Mouse (Mus musculus) cortical plate, adult 2 months (tissue): ENCODE measurements around the gene Kcna1. TPM values are rescaled to one million over a fixed set of nuclear protein-coding genes. Genes with fewer than 3 reads are reported as not detected.

Experiments
- H3K27ac ChIP-seq: fragments of 200-500 bp; 2 replicates; pipeline ENCODE4 v1.5.1; 2012; ENCODE audit warnings: low read length, control low read depth, inconsistent platforms; ENCODE audit not compliant: insufficient read depth
- H3K4me1 ChIP-seq: fragments of 200-500 bp; 2 replicates; pipeline ENCODE4 v1.6.1; 2011; ENCODE audit warnings: low read length; ENCODE audit not compliant: control insufficient read depth, insufficient read depth
- H3K4me3 ChIP-seq: fragments of 200-500 bp; 2 replicates; pipeline ENCODE4 v1.5.1; 2011; ENCODE audit warnings: mild to moderate bottlenecking, low read length, control low read depth; ENCODE audit not compliant: insufficient read depth
- CTCF ChIP-seq: fragments of 200-500 bp; IDR thresholded peaks from 2 replicates; pipeline ENCODE4 v1.5.1; 2011; ENCODE audit warnings: mild to moderate bottlenecking, control low read depth, low read length; ENCODE audit not compliant: insufficient read depth; ENCODE audit errors: extremely low read depth
- POLR2A ChIP-seq: fragments of 200-500 bp; IDR thresholded peaks from 2 replicates; pipeline ENCODE4 v1.6.1; 2011; ENCODE audit warnings: mild to moderate bottlenecking, low read length, control low read depth; ENCODE audit not compliant: insufficient read depth; ENCODE audit errors: extremely low read depth
- polyA plus RNA-seq: library from polyadenylated mRNA; depleted of rRNA; stranded (reverse); fragments of >200 nt; gene quantifications from 2 replicates; pipeline ENCODE4 v1.2.3, GENCODE M21; 2012; rRNA removed

Gene Kcna1
- polyA plus RNA-seq, 1 experiment: 30.1 TPM

DNA sequence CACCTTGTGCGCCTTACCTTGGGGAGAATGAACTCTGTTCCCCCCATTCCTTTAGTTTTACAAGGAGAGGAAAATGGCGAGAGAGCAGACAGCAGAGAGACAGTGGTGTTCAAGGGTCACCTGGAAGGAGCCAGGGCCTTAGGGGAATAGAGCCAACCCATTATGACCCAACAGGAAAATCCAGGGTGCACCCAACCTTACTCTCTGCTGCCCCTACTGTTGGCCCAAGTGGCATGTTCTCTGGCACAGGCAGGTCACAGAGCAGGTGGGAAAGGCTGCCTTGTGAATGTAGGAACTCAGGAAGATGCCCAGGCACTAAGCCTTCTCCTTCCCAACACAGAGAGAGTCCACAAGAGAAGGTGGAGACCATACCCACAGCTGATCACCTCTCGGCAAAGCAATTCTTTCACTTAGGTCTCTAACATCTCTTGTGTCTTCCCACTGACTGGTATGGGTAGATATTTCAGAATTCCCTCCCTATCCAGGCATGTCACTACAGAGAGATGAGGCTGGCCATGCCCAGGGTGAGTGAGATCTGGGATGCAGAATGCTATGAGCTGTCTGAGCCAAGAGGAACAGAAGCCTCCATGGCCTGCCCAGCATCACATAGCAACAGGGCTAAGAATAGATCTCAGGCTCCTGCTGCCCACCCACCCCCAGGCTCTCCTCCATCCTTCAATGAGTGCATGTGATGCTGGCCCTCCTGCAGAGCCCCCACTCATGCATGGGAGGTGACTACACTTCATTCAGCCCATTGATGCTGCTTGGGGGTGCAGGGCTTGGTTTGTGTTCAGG, 46.8 kb downstream of the Kcna1 start:
- H3K4me3 ChIP-seq: no peak overlapping the region
- no peak overlapping the region for H3K27ac ChIP-seq
- TF ChIP-seq POLR2A: no peak
- TF ChIP-seq CTCF: peak; percentile 24; the same call in 1 of the 2 replicates
- peaks cover 11% of the 10 kb centered on the region for H3K4me1 ChIP-seq

DNA sequence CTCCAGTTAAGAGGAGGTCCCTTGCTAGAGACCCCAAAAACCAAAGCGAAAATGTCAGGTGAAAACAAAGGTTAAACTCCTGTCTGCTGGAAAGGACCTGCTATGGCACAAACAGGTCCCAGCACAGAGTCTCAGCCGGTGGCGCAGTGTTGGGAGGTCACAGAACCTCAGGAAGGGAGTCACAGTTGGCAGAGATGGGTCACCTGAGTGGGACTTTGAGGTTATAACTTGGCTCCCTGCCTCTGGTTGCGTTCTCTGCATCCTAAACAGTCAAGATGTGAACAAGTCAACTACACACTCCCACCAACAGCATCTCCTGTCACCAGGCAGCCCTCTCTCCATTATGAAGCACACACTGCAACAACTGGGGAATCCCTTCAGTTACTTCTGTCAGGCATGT, 48.4 kb downstream of the Kcna1 start:
- Histone ChIP-seq H3K27ac (no peak overlapping the region), H3K4me3 (no peak overlapping the region), H3K4me1 (peaks cover 12% of the 10 kb centered on the region)
- TF ChIP-seq CTCF: no peak

DNA sequence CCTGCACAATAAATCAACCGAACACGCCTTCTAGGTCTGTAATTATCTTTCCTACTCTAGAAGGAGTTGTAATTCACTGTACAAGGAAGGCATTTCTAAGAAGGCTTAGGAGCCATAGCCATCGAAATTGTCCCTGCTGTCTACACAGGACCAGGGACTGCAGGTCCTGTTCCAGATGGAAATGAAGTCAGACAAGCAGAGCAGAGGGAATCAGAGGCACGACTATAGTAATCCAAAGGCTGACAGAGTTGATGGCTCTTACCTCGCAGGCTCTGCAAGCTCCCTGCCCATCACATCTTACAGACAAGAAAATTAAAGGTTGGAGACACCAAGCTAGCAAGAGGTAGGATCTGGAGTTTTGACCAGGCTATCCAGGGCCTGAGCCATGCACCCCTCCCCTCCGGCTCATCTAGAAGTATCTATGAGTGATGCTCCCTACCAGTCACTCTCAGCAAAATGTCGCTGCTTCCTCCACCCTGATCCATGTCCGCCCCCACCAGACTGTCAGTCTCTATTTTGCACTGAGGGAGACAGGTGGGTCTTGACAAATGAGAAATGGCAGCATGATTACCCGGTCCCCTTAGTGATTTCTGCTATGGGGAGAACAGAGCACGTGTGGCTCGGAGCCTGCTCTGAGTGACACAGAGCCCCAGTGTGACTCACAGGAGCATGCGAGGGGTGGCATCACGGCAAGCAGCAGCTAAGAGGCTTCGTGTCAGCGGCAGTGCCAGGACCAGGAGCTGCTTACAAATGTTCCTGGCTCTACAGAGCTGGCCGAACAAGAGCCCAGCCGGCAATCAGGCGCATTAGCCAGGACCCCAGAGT, 50.2 kb downstream of the Kcna1 start:
- Histone ChIP-seq H3K27ac (peak overlapping the region; percentile 24; the same call in 1 of the 2 replicates), H3K4me1 (peaks cover 11% of the 10 kb centered on the region), H3K4me3 (no peak overlapping the region)
- TF ChIP-seq POLR2A: no peak
- no peak for TF ChIP-seq CTCF

DNA sequence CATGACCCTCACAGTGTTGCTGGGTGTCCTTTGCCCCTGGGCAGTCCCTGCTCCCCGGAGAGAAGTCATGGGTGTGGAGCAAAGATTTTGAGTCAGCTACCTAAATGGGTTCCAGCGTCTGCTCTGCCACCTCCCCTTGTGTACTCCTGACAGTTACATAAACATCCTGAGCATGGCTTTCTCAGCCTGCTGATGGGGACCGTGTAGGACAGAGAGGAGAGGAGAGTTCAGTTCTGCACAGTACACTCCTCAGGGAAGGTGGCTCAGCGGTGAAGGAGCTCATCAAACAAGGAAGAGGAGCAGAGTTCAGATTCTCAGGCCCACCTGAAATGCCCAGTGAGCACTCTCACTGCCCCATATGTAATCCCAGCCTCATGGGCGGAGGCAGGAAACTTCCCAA, 51.1 kb downstream of the Kcna1 start:
- H3K4me3 ChIP-seq: no peak overlapping the region
- TF ChIP-seq POLR2A: no peak
- no peak for TF ChIP-seq CTCF
- no peak overlapping the region for H3K27ac ChIP-seq
- H3K4me1 ChIP-seq: peaks cover 10% of the 10 kb centered on the region

DNA sequence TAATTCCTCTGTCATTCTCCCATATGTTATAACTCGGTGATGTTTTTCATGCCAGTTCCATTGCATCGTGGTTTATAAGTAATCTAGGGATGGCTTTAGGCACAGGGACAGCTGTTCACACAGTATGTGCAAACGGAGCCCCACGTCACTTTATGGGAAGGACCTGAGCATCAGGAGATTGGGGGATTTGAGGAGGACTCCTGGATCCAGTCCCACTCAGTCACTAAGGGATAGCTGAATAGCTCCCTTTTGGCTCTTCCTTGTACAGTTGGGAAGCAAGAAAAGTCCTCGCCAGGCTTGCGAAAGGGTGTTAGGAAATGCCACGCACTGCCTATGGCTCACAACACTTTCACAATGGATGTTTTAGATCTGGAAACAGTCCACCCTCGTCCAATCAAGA, 51.8 kb downstream of the Kcna1 start:
- Histone ChIP-seq H3K27ac (no peak overlapping the region), H3K4me3 (no peak overlapping the region), H3K4me1 (peaks cover 9% of the 10 kb centered on the region)
- no peak for TF ChIP-seq CTCF
- no peak for TF ChIP-seq POLR2A

DNA sequence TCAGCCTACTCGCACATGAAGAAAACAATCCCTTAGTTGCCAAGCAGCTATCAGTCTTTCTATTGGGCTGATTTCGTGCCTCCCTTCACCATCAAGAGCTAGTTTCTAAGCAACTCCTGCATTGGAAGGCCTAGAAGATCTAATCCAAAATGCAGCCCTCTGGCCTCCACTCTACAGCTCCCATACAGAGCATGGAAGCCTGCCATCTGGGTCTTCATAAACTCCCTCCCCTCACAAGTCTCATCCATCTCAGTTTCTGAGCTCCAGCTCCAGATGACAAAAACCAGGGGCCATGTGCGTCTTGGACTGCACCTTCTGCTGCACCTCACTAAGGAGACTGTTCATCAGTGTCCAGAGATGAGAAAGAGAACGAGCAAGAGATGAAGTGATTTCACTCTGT, 52.8 kb downstream of the Kcna1 start:
- no peak overlapping the region for H3K27ac ChIP-seq
- TF ChIP-seq CTCF (no peak), POLR2A (no peak)
- H3K4me1 ChIP-seq: peaks cover 12% of the 10 kb centered on the region
- H3K4me3 ChIP-seq: no peak overlapping the region

Other genes starting within 250 kb of the Kcna1 start
- gene Kcna5, start 111.0 kb downstream of the Kcna1 start, polyA plus RNA-seq: 0.93 and 1.9 TPM in 2 replicates
- 44.9 and 45.3 TPM in 2 replicates for gene Kcna6, start 94.3 kb upstream of the Kcna1 start, polyA plus RNA-seq
- gene Ndufa9, start 202.8 kb upstream of the Kcna1 start, polyA plus RNA-seq: 132 and 136 TPM in 2 replicates
- gene Akap3, start 206.7 kb upstream of the Kcna1 start, polyA plus RNA-seq: 0.15 and 0.31 TPM in 2 replicates